Mouse (Mus musculus) hindbrain, embryonic 16.5 days (tissue): ENCODE data around the gene Gm47985. TPM values are rescaled to one million over a fixed set of nuclear protein-coding genes. Genes with fewer than 3 reads are reported as not detected.
"Not testable (repeated sequence)": the region's sequence is repeated elsewhere in the genome, so short reads cannot be mapped to it uniquely, and the experiment has no call there.

Source experiments
- ATAC-seq: fragments of 200-750 bp; cut with Nextera tagmentation; 2 replicates; pipeline ENCODE4 v1.8.0; 2017; ENCODE audit warnings: moderate TSS enrichment, moderate library complexity
- H3K27ac ChIP-seq: fragments of 300-500 bp; sonication (generic); 2 replicates; pipeline ENCODE4 v1.5.1; 2014; ENCODE audit warnings: low read depth, mild to moderate bottlenecking, control low read depth, low read length, moderate library complexity
- H3K27me3 ChIP-seq: fragments of 300-500 bp; sonication (generic); replicated peaks from 2 replicates; pipeline ENCODE4 v1.6.1; 2014; ENCODE audit warnings: low read length; ENCODE audit not compliant: control insufficient read depth, insufficient read depth
- H3K36me3 ChIP-seq: fragments of 300-500 bp; sonication (generic); 2 replicates; pipeline ENCODE4 v1.6.1; 2014; ENCODE audit warnings: mild to moderate bottlenecking, low read length, moderate library complexity, mixed read lengths; ENCODE audit not compliant: control insufficient read depth, insufficient read depth
- H3K4me1 ChIP-seq: fragments of 300-500 bp; sonication (generic); 2 replicates; pipeline ENCODE4 v1.6.1; 2014; ENCODE audit warnings: low read depth, low read length; ENCODE audit not compliant: control insufficient read depth, insufficient read depth
- H3K4me2 ChIP-seq: fragments of 300-500 bp; sonication (generic); 2 replicates; pipeline ENCODE4 v1.6.1; 2014; ENCODE audit warnings: mild to moderate bottlenecking, low read length, control low read depth, moderate library complexity
- H3K4me3 ChIP-seq: fragments of 300-500 bp; sonication (generic); 2 replicates; pipeline ENCODE4 v1.5.1; 2014; ENCODE audit warnings: mild to moderate bottlenecking, low read length, control low read depth, moderate library complexity
- H3K9ac ChIP-seq: fragments of 300-500 bp; sonication (generic); 2 replicates; pipeline ENCODE4 v1.6.1; 2014; ENCODE audit warnings: low read depth, mild to moderate bottlenecking, control low read depth, low read length, moderate library complexity
- H3K9me3 ChIP-seq: fragments of 300-500 bp; sonication (generic); 2 replicates; pipeline ENCODE4 v1.6.1; 2014; ENCODE audit warnings: mild to moderate bottlenecking, low read length, moderate library complexity; ENCODE audit not compliant: control insufficient read depth
- WGBS: fragments of 180-500 bp; shearing (Covaris S2); extraction: QIAGEN DNeasy Blood & Tissue Kit; methylation state at CpG from one replicate; pipeline ENCODE4 v1.1.7; 2014; 5-methylcytosine and 5-hydroxymethylcytosine counted together
- polyA plus RNA-seq: library from polyadenylated mRNA; unstranded; fragments of >200 nt; fragmentation: Nextera tagmentation; extraction: Ambion mirVana; gene quantifications from 2 replicates; pipeline ENCODE4 v1.2.1, GENCODE M21; 2015

The Gm47985 gene
- polyA plus RNA-seq, 1 experiment from 2014 or later, result not detected

DNA sequence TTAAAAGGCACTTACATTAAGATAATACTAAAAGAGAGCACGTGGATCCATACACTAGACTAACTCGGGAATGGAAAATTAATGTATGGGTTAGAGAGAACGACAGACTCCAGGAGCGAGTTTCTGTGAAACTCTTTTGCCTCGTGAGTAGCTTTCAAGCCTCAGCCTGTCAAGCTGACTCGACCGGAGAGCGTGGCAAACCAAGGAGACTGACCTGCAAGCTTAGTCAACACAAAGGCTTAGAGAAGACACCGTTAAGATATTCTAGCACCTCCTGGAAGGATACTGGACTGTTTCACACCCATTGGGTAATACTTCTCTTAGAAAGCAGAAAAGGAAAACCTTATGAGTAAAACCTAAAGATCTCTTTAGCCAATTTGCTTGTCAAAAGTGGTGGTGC, 28.2 kb upstream of the Gm47985 start:
- H3K9me3 ChIP-seq, H3K4me3 ChIP-seq, H3K36me3 ChIP-seq, H3K9ac ChIP-seq, H3K27me3 ChIP-seq, H3K4me2 ChIP-seq, ATAC-seq, H3K27ac ChIP-seq, H3K4me1 ChIP-seq: not testable (repeated sequence)
- 93% methylated on average over 9 of the region's 9 CpGs for WGBS

DNA sequence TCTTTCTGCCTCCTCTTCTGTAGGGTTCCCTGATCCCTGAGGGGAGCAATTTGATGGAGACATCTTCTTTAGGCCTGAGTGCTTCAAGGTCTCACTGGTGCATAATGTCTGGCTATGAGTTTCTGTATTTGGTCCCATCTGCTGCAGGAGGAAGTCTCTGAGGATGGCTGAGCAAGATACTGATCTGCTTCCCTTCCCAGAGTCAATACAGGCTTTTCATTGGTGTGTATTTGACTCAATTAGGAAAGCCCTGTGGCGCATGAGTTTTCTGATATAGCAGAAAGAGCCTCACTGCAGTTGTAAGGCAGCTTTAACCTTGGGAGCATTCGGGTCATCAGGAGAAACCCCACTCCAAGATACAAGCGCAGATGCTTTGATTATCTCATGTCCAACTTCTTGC, 26.2 kb upstream of the Gm47985 start:
- H3K36me3 ChIP-seq, result no peaks in the 10 kb centered on the region
- peaks cover 3% of the 10 kb centered on the region; the same call in 1 of the 2 replicates for H3K4me1 ChIP-seq
- H3K4me2 ChIP-seq, result no peak overlapping the region
- H3K4me3 ChIP-seq, result no peak overlapping the region
- H3K9me3 ChIP-seq, result no peaks in the 10 kb centered on the region
- no peak for ATAC-seq
- H3K27me3 ChIP-seq, result no peaks in the 10 kb centered on the region
- WGBS, result 92% methylated on average over 3 of the region's 3 CpGs
- no peak overlapping the region for H3K27ac ChIP-seq
- H3K9ac ChIP-seq, result no peak overlapping the region

- Histone ChIP-seq H3K9ac (no peak overlapping the region), H3K36me3 (no peaks in the 10 kb centered on the region), H3K4me3 (no peak overlapping the region), H3K9me3 (no peaks in the 10 kb centered on the region), H3K4me2 (no peak overlapping the region), H3K4me1 (peaks cover 3% of the 10 kb centered on the region; the same call in 1 of the 2 replicates), H3K27ac (no peak overlapping the region), H3K27me3 (no peaks in the 10 kb centered on the region)
- 83% methylated on average over 7 of the region's 7 CpGs for WGBS
- no peak for ATAC-seq
These were observed 25.3 kb upstream of the Gm47985 start for GRCm38 (mm10) chr1:151156777-151157632.

GRCm38 (mm10) chr1:151157963-151158856, 24.1 kb upstream of the Gm47985 start:
- Histone ChIP-seq H3K36me3 (no peaks in the 10 kb centered on the region), H3K4me2 (no peak overlapping the region), H3K4me1 (peaks cover 3% of the 10 kb centered on the region; the same call in 1 of the 2 replicates), H3K9me3 (no peaks in the 10 kb centered on the region), H3K27me3 (no peaks in the 10 kb centered on the region), H3K4me3 (no peak overlapping the region), H3K9ac (no peak overlapping the region), H3K27ac (no peak overlapping the region)
- peak; percentile 56 for ATAC-seq
- 30% methylated on average over 9 of the region's 9 CpGs for WGBS

DNA sequence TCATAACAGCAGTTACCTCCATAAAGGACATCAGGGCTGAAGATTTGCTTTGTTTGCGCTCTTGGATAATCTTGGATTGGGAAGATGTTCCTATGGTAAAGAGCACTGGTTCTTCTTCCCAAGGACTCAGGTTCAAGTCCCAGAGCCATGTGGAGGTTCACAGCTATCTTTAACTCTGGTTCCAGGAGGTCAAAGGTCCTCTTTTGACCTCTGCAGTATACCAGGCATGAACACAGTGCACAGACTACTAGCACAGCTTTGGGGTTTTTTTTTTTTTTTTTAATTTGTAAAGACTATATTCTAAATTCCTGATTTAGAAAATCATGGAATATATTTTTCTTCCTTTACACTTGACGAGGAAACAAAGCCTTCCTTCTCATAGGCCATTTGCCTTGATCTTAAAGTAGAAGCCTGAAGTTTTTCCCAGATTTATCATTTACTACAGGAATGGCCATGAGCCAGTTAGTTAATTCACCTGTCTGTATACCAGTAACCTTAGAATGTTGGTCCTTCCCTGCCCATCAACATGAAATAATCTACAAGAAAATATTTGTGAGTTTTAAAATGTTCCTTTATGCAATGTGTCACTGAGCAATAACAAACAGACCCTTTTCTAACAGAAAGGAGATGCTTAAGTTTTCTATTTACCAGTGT, 23.4 kb upstream of the Gm47985 start:
- 89% methylated on average over 2 of the region's 2 CpGs for WGBS
- Histone ChIP-seq H3K9me3 (no peaks in the 10 kb centered on the region), H3K27ac (no peak overlapping the region), H3K9ac (no peak overlapping the region), H3K36me3 (no peaks in the 10 kb centered on the region), H3K4me2 (no peak overlapping the region), H3K4me3 (no peak overlapping the region), H3K27me3 (no peaks in the 10 kb centered on the region), H3K4me1 (peaks cover 3% of the 10 kb centered on the region; the same call in 1 of the 2 replicates)
- no peak for ATAC-seq

DNA sequence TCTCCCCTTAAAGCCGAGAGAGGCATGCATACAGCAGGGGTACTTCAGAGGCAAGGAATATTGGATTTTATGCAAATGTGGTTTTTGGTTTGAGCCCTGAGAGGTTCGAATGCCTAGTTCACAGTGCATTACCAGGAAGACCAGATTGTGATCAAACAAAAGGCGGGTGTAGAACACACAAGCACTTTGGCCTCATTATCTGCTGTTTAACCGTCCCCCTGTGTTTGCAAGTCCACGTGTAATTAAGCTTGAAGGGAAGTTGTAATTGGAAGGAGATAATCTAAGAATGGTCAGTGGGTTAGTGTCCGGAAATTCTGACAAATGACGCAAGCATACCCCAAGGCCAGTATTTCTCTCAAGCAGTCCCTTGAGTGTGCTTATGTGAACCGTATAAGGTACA, 16.3 kb upstream of the Gm47985 start:
- Histone ChIP-seq H3K27me3 (no peaks in the 10 kb centered on the region), H3K4me1 (peaks cover 8% of the 10 kb centered on the region), H3K36me3 (no peaks in the 10 kb centered on the region), H3K4me3 (no peak overlapping the region), H3K9ac (no peak overlapping the region), H3K9me3 (no peaks in the 10 kb centered on the region), H3K4me2 (no peak overlapping the region), H3K27ac (no peak overlapping the region)
- 36% methylated on average over 8 of the region's 8 CpGs for WGBS
- ATAC-seq, result no peak

- WGBS, result 13% methylated on average over 12 of the region's 12 CpGs
- Histone ChIP-seq H3K9me3 (no peaks in the 10 kb centered on the region), H3K27ac (no peak overlapping the region), H3K27me3 (no peaks in the 10 kb centered on the region), H3K36me3 (no peaks in the 10 kb centered on the region), H3K4me1 (peaks cover 8% of the 10 kb centered on the region), H3K4me2 (no peak overlapping the region), H3K9ac (0 out of 2 replicates have a peak overlapping the region, but pooled peaks have one; percentile 3), H3K4me3 (no peak overlapping the region)
- ATAC-seq, result peak; percentile 85
These were observed 14.9 kb upstream of the Gm47985 start for GRCm38 (mm10) chr1:151167297-151168047.

GRCm38 (mm10) chr1:151168637-151169036, 13.7 kb upstream of the Gm47985 start:
- Histone ChIP-seq H3K9me3 (no peaks in the 10 kb centered on the region), H3K27ac (no peak overlapping the region), H3K4me2 (no peak overlapping the region), H3K9ac (no peak overlapping the region), H3K36me3 (no peaks in the 10 kb centered on the region), H3K4me3 (no peak overlapping the region), H3K4me1 (peaks cover 8% of the 10 kb centered on the region), H3K27me3 (no peaks in the 10 kb centered on the region)
- 74% methylated on average over 3 of the region's 3 CpGs for WGBS
- no peak for ATAC-seq
